Mouse (Mus musculus) effector memory CD4-positive, alpha-beta T cell, adult 5 months (primary cell): ENCODE data around the gene Nupl2. TPM values are rescaled to one million over a fixed set of nuclear protein-coding genes. Genes with fewer than 3 reads are reported as not detected.

ENCODE experiments used
- polyA plus RNA-seq: library from polyadenylated mRNA; unstranded; fragments of 100-300 nt; shearing (Covaris generic); gene quantifications from one replicate; pipeline ENCODE4 v1.2.1, GENCODE M21; 2017

Gene Nupl2
- 5.1 TPM for polyA plus RNA-seq

GRCm38 (mm10) chr5:24164789-24165445, at the start of gene Nupl2:
Nupl2 (plus strand) TSS chr5:24164963.

Other genes starting within 250 kb of the Nupl2 start
- gene Fam126a, start 134.3 kb upstream of the Nupl2 start, polyA plus RNA-seq, result 15.1 TPM
- 20.8 TPM for gene Klhl7, start 64.4 kb upstream of the Nupl2 start, polyA plus RNA-seq
- 1.1 TPM for gene Kcnh2, start 186.6 kb downstream of the Nupl2 start, polyA plus RNA-seq
- not detected for gene Nos3, start 199.8 kb downstream of the Nupl2 start, polyA plus RNA-seq
- gene Atg9b, start 227.2 kb downstream of the Nupl2 start, polyA plus RNA-seq, result 0.21 TPM
- gene Abcb8, start 228.7 kb downstream of the Nupl2 start, polyA plus RNA-seq, result 12.3 TPM
- not detected for gene Asic3, start 248.4 kb downstream of the Nupl2 start, polyA plus RNA-seq